Mouse (Mus musculus): ENCODE results near the gene Pramel4. TPM values are rescaled to one million over a fixed set of nuclear protein-coding genes. Genes with fewer than 3 reads are reported as not detected.
"Not testable (repeated sequence)": the region's sequence is repeated elsewhere in the genome, so short reads cannot be mapped to it uniquely, and the experiment has no call there.

The Pramel4 gene
- total RNA-seq (2021): not detected
- long read RNA-seq, experiment 1: 0 reads
- long read RNA-seq, experiment 2: 0 reads

DNA sequence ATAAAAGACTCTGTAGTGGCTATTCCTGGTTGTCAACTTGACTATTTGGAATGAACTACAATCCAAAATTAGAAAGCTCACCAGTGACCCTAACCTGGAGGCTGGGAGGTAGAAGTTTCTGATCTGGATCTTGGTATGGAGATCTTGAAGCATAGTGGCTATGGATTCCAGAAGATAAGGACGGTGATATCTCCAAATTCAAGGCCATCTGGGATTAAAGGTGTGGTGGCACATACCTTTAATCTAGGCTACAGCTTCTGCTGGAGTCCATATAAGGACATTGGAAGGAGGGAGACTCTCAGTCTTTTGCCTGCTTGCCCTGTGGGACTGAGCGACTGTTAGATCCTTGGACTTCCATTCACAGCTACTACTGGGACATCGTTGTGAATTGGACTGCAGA is at the start of gene Pramel4:
TSS of gene Pramel4 (plus strand) at position 301 of the 400 bp plus-strand sequence.
- not testable (repeated sequence) for DNase-seq (ENCODE audit: low spot score in 2 of 2)

DNA sequence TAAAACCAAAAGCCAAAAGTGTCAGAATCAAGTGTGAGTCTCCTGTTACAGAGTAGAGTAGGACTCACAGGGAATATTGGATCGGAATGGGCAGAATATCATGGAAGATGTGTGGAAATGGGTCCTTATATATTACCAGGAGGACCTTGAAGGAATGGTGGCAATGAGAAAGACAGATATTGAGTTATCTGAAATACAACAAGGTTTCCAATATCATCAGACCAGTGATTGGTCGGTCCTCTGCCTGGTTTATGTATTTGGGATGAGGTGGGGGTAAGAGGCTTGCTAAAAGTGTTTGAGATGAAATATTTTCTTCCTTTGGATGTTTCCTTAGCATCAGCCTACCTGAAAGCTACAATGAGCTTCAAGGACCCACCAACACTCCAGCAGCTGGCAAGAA is 47.2 kb downstream of the Pramel4 start, which contains the start of gene Gm13102:
TSS of gene Gm13102 (plus strand) at position 301 of the 400 bp plus-strand sequence.
- DNase-seq (ENCODE audit: low spot score in 2 of 2): not testable (repeated sequence)

Other genes starting within 250 kb of the Pramel4 start
- not detected for gene Gm13084, start 243.0 kb upstream of the Pramel4 start, total RNA-seq (2021)
- gene Gm13103, start 212.6 kb upstream of the Pramel4 start, total RNA-seq (2021): not detected
- not detected for gene Pramef6, start 158.7 kb upstream of the Pramel4 start, total RNA-seq (2021)
- not detected for gene Pramef25, start 108.1 kb upstream of the Pramel4 start, total RNA-seq (2021)
- not detected for gene Gm13101, start 92.2 kb upstream of the Pramel4 start, total RNA-seq (2021)
- not detected for gene Pramef17, start 64.8 kb upstream of the Pramel4 start, total RNA-seq (2021)
- not detected for gene Gm13102, start 47.3 kb downstream of the Pramel4 start, total RNA-seq (2021)
- gene Oog3, start 103.5 kb downstream of the Pramel4 start, total RNA-seq (2021): not detected
- not detected for gene Oog2, start 131.6 kb downstream of the Pramel4 start, total RNA-seq (2021)
- gene C87977, start 154.2 kb downstream of the Pramel4 start, total RNA-seq (2021): not detected
- not detected for gene Pramel5, start 221.4 kb downstream of the Pramel4 start, total RNA-seq (2021)

Measured in adrenal gland, adult 18-20 months (tissue).